Mouse (Mus musculus) stomach, embryonic 16.5 days (tissue): ENCODE results near the gene Mdc1. TPM values are rescaled to one million over a fixed set of nuclear protein-coding genes. Genes with fewer than 3 reads are reported as not detected.

Experiments used
- ATAC-seq: fragments of 200-750 bp; cut with Nextera tagmentation; 2 replicates; pipeline ENCODE4 v1.8.0; 2017; ENCODE audit warnings: moderate number of reproducible peaks, moderate TSS enrichment; ENCODE audit not compliant: insufficient read depth, low FRiP score
- H3K27ac ChIP-seq: fragments of 300-500 bp; sonication (generic); 2 replicates; pipeline ENCODE4 v1.5.1; 2014; ENCODE audit warnings: low read length
- H3K27me3 ChIP-seq: fragments of 300-500 bp; sonication (generic); 2 replicates; pipeline ENCODE4 v1.6.1; 2014; ENCODE audit warnings: low read length, control low read depth, mixed read lengths; ENCODE audit not compliant: control insufficient read depth, insufficient read depth
- H3K36me3 ChIP-seq: fragments of 300-500 bp; sonication (generic); 2 replicates; pipeline ENCODE4 v1.6.1; 2014; ENCODE audit warnings: low read length; ENCODE audit not compliant: control insufficient read depth, insufficient read depth
- H3K4me1 ChIP-seq: fragments of 300-500 bp; sonication (generic); 2 replicates; pipeline ENCODE4 v1.6.1; 2014; ENCODE audit warnings: low read length, control low read depth, mixed read lengths; ENCODE audit not compliant: control insufficient read depth, insufficient read depth
- H3K4me2 ChIP-seq: fragments of 300-500 bp; sonication (generic); 2 replicates; pipeline ENCODE4 v1.6.1; 2014; ENCODE audit warnings: low read depth, low read length, mixed read lengths
- H3K4me3 ChIP-seq: fragments of 300-500 bp; sonication (generic); replicated peaks from 2 replicates; pipeline ENCODE4 v1.5.1; 2014; ENCODE audit warnings: mild to moderate bottlenecking, low read length
- H3K9ac ChIP-seq: fragments of 300-500 bp; sonication (generic); 2 replicates; pipeline ENCODE4 v1.6.1; 2014; ENCODE audit warnings: low read length
- H3K9me3 ChIP-seq: fragments of 300-500 bp; sonication (generic); replicated peaks from 2 replicates; pipeline ENCODE4 v1.6.1; 2016; ENCODE audit warnings: low read length, control low read depth; ENCODE audit not compliant: control insufficient read depth
- WGBS: fragments of 180-500 bp; shearing (Covaris S2); extraction: QIAGEN DNeasy Blood & Tissue Kit; methylation state at CpG from one replicate; pipeline ENCODE4 v1.1.7; 2014; 5-methylcytosine and 5-hydroxymethylcytosine counted together
- polyA plus RNA-seq: library from polyadenylated mRNA; unstranded; fragments of >200 nt; fragmentation: Nextera tagmentation; extraction: Ambion mirVana; gene quantifications from 2 replicates; pipeline ENCODE4 v1.2.1, GENCODE M21; 2015

The Mdc1 gene
- polyA plus RNA-seq, 1 experiment from 2014 or later: 16.2 TPM

DNA sequence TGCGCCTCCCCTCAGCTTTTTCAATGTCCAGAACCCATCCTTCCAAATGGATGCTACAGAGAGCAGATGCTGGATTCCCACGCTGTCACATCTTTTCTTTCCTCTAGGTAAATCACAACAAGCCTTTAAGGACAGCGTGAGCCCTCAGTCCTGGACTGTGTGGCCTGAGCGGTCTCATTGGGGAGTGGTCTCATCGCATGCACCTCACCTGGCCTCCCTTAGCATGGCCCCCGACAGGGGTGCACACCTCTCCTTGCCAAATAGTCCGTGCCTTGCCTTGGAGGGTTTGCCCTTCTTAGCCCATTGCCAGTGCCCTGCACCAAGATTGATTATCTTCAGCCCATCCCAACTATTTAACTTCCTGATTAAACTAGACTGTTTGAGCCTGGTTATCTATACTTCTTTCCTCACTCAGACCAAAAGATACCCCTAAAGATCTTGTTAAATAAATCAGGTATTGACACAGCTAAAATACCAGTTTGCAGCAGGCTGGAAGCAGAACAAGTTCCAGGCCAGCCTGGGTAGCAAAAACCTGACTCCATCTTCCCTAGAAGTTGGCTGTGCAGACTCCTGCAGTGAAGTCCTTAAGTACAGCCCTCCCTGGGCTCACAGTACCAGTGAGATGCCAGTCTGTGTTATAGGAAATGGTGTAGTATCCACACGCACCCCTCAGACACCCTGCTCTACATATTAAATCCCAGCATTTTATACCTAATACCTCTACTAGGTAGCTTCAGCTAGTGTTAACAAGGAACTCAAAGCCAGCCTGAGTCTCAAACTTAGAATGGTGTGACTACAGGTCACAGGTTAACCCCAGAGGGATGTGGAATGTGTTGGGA lies 8.7 kb upstream of the Mdc1 start:
- Histone ChIP-seq H3K27me3 (no peaks in the 10 kb centered on the region), H3K36me3 (peaks cover 34% of the 10 kb centered on the region), H3K9ac (no peak overlapping the region), H3K4me1 (peaks cover 42% of the 10 kb centered on the region), H3K4me2 (no peak overlapping the region), H3K4me3 (no peak overlapping the region), H3K27ac (peak overlapping the region; percentile 8), H3K9me3 (no peaks in the 10 kb centered on the region)
- 63% methylated on average over 8 of the region's 8 CpGs for WGBS
- no peak for ATAC-seq

DNA sequence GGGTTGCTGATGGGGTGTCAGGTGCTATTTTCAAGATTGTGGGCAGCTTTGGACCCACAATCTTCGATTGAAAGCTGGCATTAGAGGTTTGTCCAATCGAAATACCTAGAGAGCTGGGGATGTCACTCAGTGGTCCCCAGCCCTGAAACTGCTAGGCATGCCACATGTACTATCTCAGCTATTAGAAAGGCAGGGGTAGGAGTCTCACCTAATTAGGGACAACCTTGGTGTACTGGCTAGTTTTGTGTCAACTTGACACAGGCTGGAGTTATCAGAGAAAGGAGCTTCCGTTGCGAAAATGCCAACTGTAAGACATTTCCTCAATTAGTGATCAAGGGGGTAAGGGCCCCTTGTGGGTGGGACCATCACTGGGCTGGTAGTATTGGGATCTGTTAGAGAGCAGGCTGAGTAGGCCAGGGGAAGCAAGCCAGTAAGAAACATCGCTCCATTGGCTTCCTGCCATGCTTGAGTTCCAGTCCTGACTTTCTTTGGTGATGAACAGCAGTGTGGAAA lies 8.0 kb upstream of the Mdc1 start:
- Histone ChIP-seq H3K4me3 (no peak overlapping the region), H3K36me3 (peaks cover 29% of the 10 kb centered on the region), H3K27me3 (no peaks in the 10 kb centered on the region), H3K4me1 (peaks cover 42% of the 10 kb centered on the region), H3K9me3 (no peaks in the 10 kb centered on the region), H3K27ac (peak overlapping the region; percentile 8), H3K4me2 (no peak overlapping the region), H3K9ac (no peak overlapping the region)
- ATAC-seq: no peak
- 20% methylated on average over 5 of the region's 5 CpGs for WGBS

DNA sequence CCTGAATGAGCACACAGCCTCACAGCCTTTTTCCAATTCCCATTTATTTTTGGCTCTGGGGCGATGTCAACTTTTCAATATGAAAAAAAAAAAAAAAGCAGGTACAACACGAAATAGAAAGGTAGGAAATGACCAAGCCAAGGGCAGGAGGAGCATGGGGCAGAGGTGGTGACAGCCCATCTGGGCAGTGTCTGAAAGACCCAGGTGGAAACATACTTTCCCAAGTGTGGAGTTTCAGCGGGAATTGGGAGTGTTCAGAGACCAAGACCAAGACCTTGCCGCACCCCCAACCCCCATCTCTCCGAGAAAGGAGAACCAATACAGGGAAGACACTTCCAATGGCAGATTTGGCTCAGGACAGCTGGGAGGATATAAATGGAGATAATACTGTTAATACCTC lies 7.4 kb upstream of the Mdc1 start:
- Histone ChIP-seq H3K4me1 (peaks cover 42% of the 10 kb centered on the region), H3K27ac (no peak overlapping the region), H3K4me3 (no peak overlapping the region), H3K9ac (peak overlapping the region; percentile 4; the same call in 1 of the 2 replicates), H3K36me3 (peaks cover 29% of the 10 kb centered on the region), H3K4me2 (peak overlapping the region; percentile 3; the same call in 1 of the 2 replicates), H3K27me3 (no peaks in the 10 kb centered on the region), H3K9me3 (no peaks in the 10 kb centered on the region)
- WGBS: 50% methylated on average over 5 of the region's 5 CpGs
- ATAC-seq: no peak

DNA sequence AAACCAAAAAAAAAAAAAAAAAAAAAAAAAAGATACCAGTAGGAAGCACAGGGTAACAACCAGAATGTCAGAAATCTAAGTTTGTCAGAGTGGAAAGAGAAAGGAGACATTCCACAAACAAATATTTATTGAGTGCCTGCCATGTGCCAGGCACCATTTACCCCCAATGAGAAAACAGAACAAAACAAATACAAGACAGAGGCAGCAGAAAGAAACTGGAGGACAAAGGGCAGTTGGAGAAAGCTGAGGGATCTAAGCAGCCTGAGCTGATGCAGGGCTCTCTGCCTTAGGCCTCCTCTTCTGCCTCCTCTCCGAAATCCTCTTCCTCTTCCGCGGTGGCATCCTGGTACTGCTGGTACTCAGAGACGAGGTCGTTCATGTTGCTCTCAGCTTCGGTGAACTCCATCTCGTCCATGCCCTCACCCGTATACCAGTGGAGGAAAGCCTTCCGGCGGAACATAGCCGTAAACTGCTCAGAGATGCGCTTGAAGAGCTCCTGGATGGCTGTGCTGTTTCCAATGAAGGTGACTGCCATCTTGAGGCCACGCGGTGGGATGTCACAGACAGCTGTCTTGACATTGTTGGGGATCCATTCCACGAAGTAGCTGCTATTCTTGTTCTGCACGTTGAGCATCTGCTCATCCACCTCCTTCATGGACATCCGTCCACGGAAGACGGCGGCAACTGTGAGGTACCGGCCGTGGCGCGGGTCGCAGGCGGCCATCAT lies 6.5 kb upstream of the Mdc1 start:
- ATAC-seq: no peak

DNA sequence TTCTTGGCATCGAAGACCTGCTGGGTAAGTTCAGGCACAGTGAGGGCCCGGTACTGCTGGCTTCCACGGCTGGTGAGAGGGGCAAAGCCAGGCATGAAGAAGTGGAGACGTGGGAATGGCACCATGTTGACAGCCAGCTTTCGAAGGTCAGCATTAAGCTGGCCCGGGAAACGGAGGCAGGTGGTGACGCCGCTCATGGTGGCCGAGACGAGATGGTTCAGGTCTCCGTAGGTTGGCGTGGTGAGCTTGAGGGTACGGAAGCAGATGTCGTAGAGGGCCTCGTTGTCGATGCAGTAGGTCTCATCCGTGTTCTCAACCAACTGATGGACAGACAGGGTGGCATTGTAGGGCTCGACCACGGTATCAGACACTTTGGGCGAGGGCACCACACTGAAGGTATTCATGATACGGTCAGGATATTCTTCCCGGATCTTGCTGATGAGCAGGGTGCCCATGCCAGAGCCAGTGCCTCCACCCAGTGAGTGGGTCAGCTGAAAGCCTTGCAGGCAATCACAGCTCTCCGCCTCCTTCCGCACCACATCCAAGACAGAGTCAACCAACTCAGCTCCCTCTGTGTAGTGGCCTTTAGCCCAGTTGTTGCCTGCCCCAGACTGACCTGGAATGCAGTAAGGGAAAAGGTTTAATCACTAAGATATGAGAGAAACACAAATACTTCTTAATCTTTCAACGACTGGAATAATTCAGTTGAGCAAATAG lies 5.7 kb upstream of the Mdc1 start:
- H3K9ac ChIP-seq: peak overlapping the region; percentile 94
- no peak for ATAC-seq
- H3K4me3 ChIP-seq: peak overlapping the region; percentile 78
- no peak overlapping the region; the same call in 1 of the 2 replicates for H3K27ac ChIP-seq
- H3K4me2 ChIP-seq: peak overlapping the region; percentile 75
- WGBS: 67% methylated on average over 26 of the region's 26 CpGs
- peaks cover 29% of the 10 kb centered on the region for H3K36me3 ChIP-seq
- no peaks in the 10 kb centered on the region for H3K9me3 ChIP-seq
- H3K4me1 ChIP-seq: peaks cover 38% of the 10 kb centered on the region
- no peaks in the 10 kb centered on the region for H3K27me3 ChIP-seq

More for the DNA sequence above, 6.5 kb upstream of the Mdc1 start:
- H3K27ac ChIP-seq: 0 out of 2 replicates have a peak overlapping the region, but pooled peaks have one; percentile 12
- no peaks in the 10 kb centered on the region for H3K9me3 ChIP-seq
- WGBS: 67% methylated on average over 26 of the region's 26 CpGs
- H3K27me3 ChIP-seq: no peaks in the 10 kb centered on the region
- peaks cover 44% of the 10 kb centered on the region for H3K4me1 ChIP-seq
- peak overlapping the region; percentile 78 for H3K4me3 ChIP-seq
- H3K9ac ChIP-seq: peak overlapping the region; percentile 5
- H3K4me2 ChIP-seq: peak overlapping the region; percentile 75
- H3K36me3 ChIP-seq: peaks cover 29% of the 10 kb centered on the region

DNA sequence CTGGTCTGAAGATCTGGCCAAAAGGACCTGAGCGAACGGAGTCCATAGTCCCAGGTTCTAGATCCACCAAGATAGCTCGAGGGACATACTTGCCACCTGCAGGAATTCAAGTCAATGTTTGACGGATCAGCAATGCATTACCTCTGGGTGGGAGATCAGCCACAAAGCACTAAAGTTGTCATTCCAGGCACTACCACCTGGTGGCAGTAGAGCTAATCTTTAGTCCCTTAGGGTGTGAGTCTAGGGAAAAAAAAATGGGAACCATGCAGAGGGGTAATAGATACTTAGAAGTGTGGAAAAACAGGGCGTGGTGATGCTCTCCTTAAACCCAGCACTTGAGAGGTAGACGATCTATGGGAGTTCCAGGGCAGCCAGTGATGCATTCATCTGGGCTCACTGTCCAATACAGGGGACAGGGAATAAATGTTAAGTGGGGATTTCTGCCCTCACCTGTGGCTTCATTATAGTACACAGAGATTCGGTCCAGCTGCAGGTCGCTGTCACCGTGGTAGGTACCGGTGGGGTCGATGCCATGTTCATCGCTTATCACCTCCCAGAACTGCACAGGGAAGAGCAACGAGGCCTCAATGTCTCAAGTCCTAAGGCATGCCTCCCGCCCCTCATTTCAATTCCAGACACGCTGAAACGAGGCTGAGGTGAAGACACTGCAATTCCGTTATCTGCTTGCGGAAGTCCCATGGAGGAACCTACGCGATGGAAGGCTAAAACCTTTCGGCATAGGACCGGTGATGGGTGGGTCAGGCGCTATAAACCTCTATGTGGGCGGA lies 4.9 kb upstream of the Mdc1 start:
- no peaks in the 10 kb centered on the region for H3K9me3 ChIP-seq
- no peak for ATAC-seq
- peak overlapping the region; percentile 78 for H3K4me3 ChIP-seq
- H3K9ac ChIP-seq: peak overlapping the region; percentile 94
- peak overlapping the region; percentile 75 for H3K4me2 ChIP-seq
- H3K27me3 ChIP-seq: no peaks in the 10 kb centered on the region
- H3K36me3 ChIP-seq: peaks cover 29% of the 10 kb centered on the region
- 5% methylated on average over 24 of the region's 24 CpGs for WGBS
- H3K4me1 ChIP-seq: peaks cover 38% of the 10 kb centered on the region
- H3K27ac ChIP-seq: peak overlapping the region; percentile 96

DNA sequence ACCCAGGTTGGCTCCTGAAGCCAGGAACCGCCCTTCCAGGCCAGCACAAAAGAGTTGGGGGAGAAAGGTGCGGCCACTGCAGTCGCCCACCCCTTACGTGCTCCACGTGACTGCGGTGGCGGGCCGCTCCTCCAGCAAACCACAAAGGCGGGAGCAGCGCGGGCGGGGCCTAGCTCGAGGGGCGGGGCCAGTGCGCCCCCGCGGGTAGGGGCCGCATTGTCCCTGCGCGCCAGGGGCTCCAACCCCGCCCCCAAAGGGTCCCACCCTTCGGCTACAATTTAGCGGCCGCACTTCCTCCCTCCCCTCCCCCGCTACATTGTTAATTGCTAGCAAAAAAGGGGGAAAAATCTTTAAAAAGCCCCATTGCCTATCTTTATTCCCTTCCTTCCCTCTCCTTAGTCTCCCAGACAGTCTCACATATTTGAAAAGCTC lies 4.3 kb upstream of the Mdc1 start:
- peaks cover 29% of the 10 kb centered on the region for H3K36me3 ChIP-seq
- peak overlapping the region; percentile 94 for H3K9ac ChIP-seq
- peak overlapping the region; percentile 96 for H3K27ac ChIP-seq
- H3K4me3 ChIP-seq: peak overlapping the region; percentile 78
- H3K9me3 ChIP-seq: no peaks in the 10 kb centered on the region
- H3K27me3 ChIP-seq: no peaks in the 10 kb centered on the region
- H3K4me1 ChIP-seq: peaks cover 40% of the 10 kb centered on the region
- WGBS: under 1% methylated on average over 24 of the region's 25 CpGs
- ATAC-seq: peak; percentile 54
- H3K4me2 ChIP-seq: peak overlapping the region; percentile 75

DNA sequence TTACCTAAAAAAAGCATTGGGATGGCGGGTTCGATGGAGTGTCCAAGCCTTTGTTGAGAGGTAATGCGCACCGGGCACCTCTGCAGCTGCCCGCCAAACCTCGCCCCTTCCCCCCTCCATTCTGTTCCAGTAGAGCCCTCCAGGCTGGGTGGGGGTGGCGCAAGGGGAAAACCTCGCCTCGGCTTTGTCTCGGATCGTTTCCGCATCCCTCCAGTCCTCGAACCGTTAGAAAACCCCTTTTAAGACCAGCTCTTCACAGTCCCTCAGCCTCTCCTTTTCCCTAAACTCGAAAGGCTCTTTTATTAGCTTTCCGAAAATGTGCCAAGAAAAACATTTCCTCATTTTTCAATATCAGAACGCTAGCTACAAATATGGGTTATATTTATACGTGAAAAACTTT lies 3.8 kb upstream of the Mdc1 start:
- H3K9me3 ChIP-seq: no peaks in the 10 kb centered on the region
- WGBS: under 1% methylated on average over 18 of the region's 18 CpGs
- no peaks in the 10 kb centered on the region for H3K27me3 ChIP-seq
- peak overlapping the region; percentile 94 for H3K9ac ChIP-seq
- peaks cover 29% of the 10 kb centered on the region for H3K36me3 ChIP-seq
- H3K4me2 ChIP-seq: peak overlapping the region; percentile 75
- peaks cover 44% of the 10 kb centered on the region for H3K4me1 ChIP-seq
- H3K4me3 ChIP-seq: peak overlapping the region; percentile 78
- ATAC-seq: no peak
- H3K27ac ChIP-seq: peak overlapping the region; percentile 96
